Mouse (Mus musculus) liver, postnatal 0 days (tissue): ENCODE results near the gene Lat.

Experiments
- CTCF ChIP-seq: sonication (generic); IDR thresholded peaks from 2 replicates; pipeline ENCODE4 v1.5.1; 2016; ENCODE audit warnings: antibody characterized with exemption, low read depth
- EP300 ChIP-seq: IDR thresholded peaks from 2 replicates; pipeline ENCODE4 v1.6.1; 2016; ENCODE audit warnings: antibody characterized with exemption, low read depth, mild to moderate bottlenecking

DNA sequence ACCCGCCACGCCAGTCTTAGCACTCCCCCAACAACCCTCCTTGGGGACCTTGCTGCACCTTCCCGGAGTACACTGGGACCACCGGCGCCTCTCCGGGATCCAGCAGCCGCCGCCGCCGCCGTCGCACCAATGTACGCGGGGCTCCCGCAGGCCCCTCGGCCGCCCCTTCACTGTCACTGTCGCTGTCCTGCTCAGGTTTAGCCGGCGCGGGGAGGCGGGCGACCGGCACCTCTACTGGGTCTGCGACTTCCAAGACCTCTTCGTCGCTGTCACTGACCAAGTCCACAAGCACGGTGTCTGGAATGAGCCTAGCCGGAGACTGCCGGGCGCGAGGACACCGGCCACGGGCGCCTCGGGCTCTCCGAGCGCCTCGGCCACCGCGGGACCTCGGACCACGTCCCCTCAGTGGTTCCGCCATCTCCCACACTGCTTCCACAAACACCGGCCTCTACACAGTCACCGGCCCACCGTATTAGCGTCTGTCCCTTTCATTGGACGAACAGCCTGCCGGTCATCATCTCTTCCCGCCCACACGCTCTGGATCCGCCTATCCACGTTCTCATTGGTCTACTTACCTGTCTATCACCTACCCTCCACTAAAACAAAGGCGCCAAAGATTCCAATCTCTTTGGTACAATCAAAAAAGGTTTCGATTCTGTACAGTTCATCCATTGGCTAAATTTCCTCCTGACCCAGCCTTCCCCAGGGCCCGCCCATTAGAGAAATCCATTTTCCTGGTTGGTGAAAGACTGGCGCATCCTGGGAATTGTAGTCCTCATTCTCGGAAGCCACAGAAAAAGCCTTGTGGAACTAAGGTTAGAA lies 27.1 kb upstream of the Lat start, which contains the start of gene Nfatc2ip:
- no peak for TF ChIP-seq CTCF
- peak; percentile 68; the same call in 1 of the 2 replicates for TF ChIP-seq EP300
